Mouse (Mus musculus): Measurements from ENCODE around the gene Yipf7. TPM values are rescaled to one million over a fixed set of nuclear protein-coding genes. Genes with fewer than 3 reads are reported as not detected.

Gene Yipf7
- 100 to 1,000 TPM; 155 to 161 TPM for total RNA-seq (2021)
- long read RNA-seq, experiment 1, transcript Yipf7-201 (6 exons, 1,219 nt), result major isoform, 154 of 180 reads
- long read RNA-seq, experiment 1, partial matches to known transcripts, result 6 of 180 reads
- long read RNA-seq, experiment 1, other reads (novel, unspliced or antisense), result 20 of 180 reads
- long read RNA-seq, experiment 2, transcript Yipf7-201 (6 exons, 1,219 nt), result major isoform, 79 of 94 reads
- long read RNA-seq, experiment 2, partial matches to known transcripts, result 7 of 94 reads
- long read RNA-seq, experiment 2, other reads (novel, unspliced or antisense), result 8 of 94 reads

GRCm38 (mm10) chr5:69542489-69542888 lies at the start of gene Yipf7:
Yipf7 (minus strand) TSS chr5:69542648.
- DNase-seq, result peak; percentile 54 to 59

- peak; percentile 87 to 91 for DNase-seq
Observed at GRCm38 (mm10) chr5:69591640-69592461, 49.4 kb upstream of the Yipf7 start, which contains the start of gene Gnpda2. Gnpda2 (minus strand) TSS chr5:69592340.

- DNase-seq, result no peak
Observed at GRCm38 (mm10) chr5:69557404-69557935, 15.0 kb upstream of the Yipf7 start.

- DNase-seq, result peak; percentile 94 to 99
Observed at GRCm38 (mm10) chr5:69556628-69557403, 14.4 kb upstream of the Yipf7 start, which contains the start of gene Guf1. Guf1 (plus strand) TSS chr5:69556923.

- peak; percentile 14 to 23 for DNase-seq
Observed at GRCm38 (mm10) chr5:69541680-69542079, 768 bp downstream of the Yipf7 start.

GRCm38 (mm10) chr5:69523944-69524343 lies 18.5 kb downstream of the Yipf7 start:
- DNase-seq, result no peak

GRCm38 (mm10) chr5:69522064-69522463 lies 20.4 kb downstream of the Yipf7 start:
- no peak for DNase-seq

- DNase-seq, result peak in 1 of 2 experiments; percentile 59
Observed at GRCm38 (mm10) chr5:69520661-69521278, 21.7 kb downstream of the Yipf7 start.

- no peak for DNase-seq
Observed at GRCm38 (mm10) chr5:69512203-69512602, 30.2 kb downstream of the Yipf7 start.

GRCm38 (mm10) chr5:69511631-69512030 lies 30.8 kb downstream of the Yipf7 start:
- DNase-seq, result no peak

GRCm38 (mm10) chr5:69507045-69507444 lies 35.4 kb downstream of the Yipf7 start:
- no peak for DNase-seq

- DNase-seq, result no peak
Observed at GRCm38 (mm10) chr5:69489046-69489445, 53.4 kb downstream of the Yipf7 start.

- no peak for DNase-seq
Observed at GRCm38 (mm10) chr5:69467520-69467919, 74.9 kb downstream of the Yipf7 start.

Other genes starting within 250 kb of the Yipf7 start
- under 1 TPM; 0.82 to 0.87 TPM for gene Kctd8, start 201.0 kb downstream of the Yipf7 start, total RNA-seq (2021)
- gene Guf1, start 14.3 kb upstream of the Yipf7 start, total RNA-seq (2021), result 10 to 100 TPM; 29.3 to 31.5 TPM
- gene Gnpda2, start 49.7 kb upstream of the Yipf7 start, total RNA-seq (2021), result 10 to 100 TPM; 12.2 to 13.0 TPM

Data from heart, adult 18-20 months (tissue).